Mouse (Mus musculus) midbrain, postnatal 0 days (tissue): ENCODE results near the gene Nup93. TPM values are rescaled to one million over a fixed set of nuclear protein-coding genes. Genes with fewer than 3 reads are reported as not detected.

Experiments used
- ATAC-seq: fragments of 200-750 bp; cut with Nextera tagmentation; 2 replicates; pipeline ENCODE4 v1.8.0; 2017; ENCODE audit warnings: moderate number of reproducible peaks, mild to moderate bottlenecking, moderate TSS enrichment, moderate library complexity; ENCODE audit not compliant: low FRiP score
- DNase-seq: peaks from one replicate; pipeline ENCODE4 v3.0.0-alpha.2; 2015; ENCODE audit warnings: low spot score
- H3K27ac ChIP-seq: fragments of 300-500 bp; sonication (generic); 2 replicates; pipeline ENCODE4 v1.5.1; 2014; ENCODE audit warnings: low read depth, mild to moderate bottlenecking, low read length, mixed read lengths
- H3K27me3 ChIP-seq: fragments of 300-500 bp; sonication (generic); 2 replicates; pipeline ENCODE4 v1.6.1; 2014; ENCODE audit warnings: low read length, control low read depth, mixed read lengths; ENCODE audit not compliant: insufficient read depth
- H3K36me3 ChIP-seq: fragments of 300-500 bp; sonication (generic); 2 replicates; pipeline ENCODE4 v1.6.1; 2014; ENCODE audit warnings: low read length, control low read depth, mixed read lengths; ENCODE audit not compliant: insufficient read depth
- H3K4me1 ChIP-seq: fragments of 300-500 bp; sonication (generic); 2 replicates; pipeline ENCODE4 v1.6.1; 2014; ENCODE audit warnings: mild to moderate bottlenecking, control low read depth, antibody characterized with exemption, low read length, mixed read lengths; ENCODE audit not compliant: insufficient read depth
- H3K4me2 ChIP-seq: fragments of 300-500 bp; sonication (generic); 2 replicates; pipeline ENCODE4 v1.6.1; 2014; ENCODE audit warnings: low read depth, mild to moderate bottlenecking, low read length, mixed read lengths; ENCODE audit not compliant: poor library complexity, severe bottlenecking
- H3K4me3 ChIP-seq: fragments of 300-500 bp; sonication (generic); 2 replicates; pipeline ENCODE4 v1.5.1; 2014; ENCODE audit warnings: low read depth, mild to moderate bottlenecking, low read length, moderate library complexity
- H3K9ac ChIP-seq: fragments of 300-500 bp; sonication (generic); replicated peaks from 2 replicates; pipeline ENCODE4 v1.6.1; 2014; ENCODE audit warnings: mild to moderate bottlenecking, low read length, moderate library complexity, mixed read lengths; ENCODE audit not compliant: poor library complexity, severe bottlenecking
- H3K9me3 ChIP-seq: fragments of 300-500 bp; sonication (generic); 2 replicates; pipeline ENCODE4 v1.6.1; 2016; ENCODE audit warnings: low read length, control low read depth
- CTCF ChIP-seq: IDR thresholded peaks from 2 replicates; pipeline ENCODE4 v1.5.1; 2016; ENCODE audit warnings: antibody characterized with exemption, mild to moderate bottlenecking
- WGBS: fragments of 180-500 bp; shearing (Covaris S2); extraction: QIAGEN DNeasy Blood & Tissue Kit; methylation state at CpG from one replicate; pipeline ENCODE4 v1.1.7; 2014; 5-methylcytosine and 5-hydroxymethylcytosine counted together
- microRNA counts: library from miRNA; unstranded; fragments of <30 nt; microRNA quantifications from one replicate; lab custom pipeline; 2015
- microRNA-seq: library from miRNA; unstranded; fragments of <30 nt; microRNA quantifications from one replicate; pipeline ENCODE4, GENCODE M21; 2016; ENCODE audit warnings: borderline number of aligned reads
- polyA plus RNA-seq: library from polyadenylated mRNA; unstranded; fragments of >200 nt; fragmentation: Nextera tagmentation; extraction: Ambion mirVana; gene quantifications from 2 replicates; pipeline ENCODE4 v1.2.1, GENCODE M21; 2015
- total RNA-seq: library from RNA; depleted of rRNA; stranded (reverse); fragments of >200 nt; gene quantifications from 2 replicates; pipeline ENCODE4 v1.2.3, GENCODE M21; 2014; rRNA removed

Nup93 gene
- total and polyA plus RNA-seq, 2 experiments from 2014 or later = 39.9 to 65.3 TPM

DNA sequence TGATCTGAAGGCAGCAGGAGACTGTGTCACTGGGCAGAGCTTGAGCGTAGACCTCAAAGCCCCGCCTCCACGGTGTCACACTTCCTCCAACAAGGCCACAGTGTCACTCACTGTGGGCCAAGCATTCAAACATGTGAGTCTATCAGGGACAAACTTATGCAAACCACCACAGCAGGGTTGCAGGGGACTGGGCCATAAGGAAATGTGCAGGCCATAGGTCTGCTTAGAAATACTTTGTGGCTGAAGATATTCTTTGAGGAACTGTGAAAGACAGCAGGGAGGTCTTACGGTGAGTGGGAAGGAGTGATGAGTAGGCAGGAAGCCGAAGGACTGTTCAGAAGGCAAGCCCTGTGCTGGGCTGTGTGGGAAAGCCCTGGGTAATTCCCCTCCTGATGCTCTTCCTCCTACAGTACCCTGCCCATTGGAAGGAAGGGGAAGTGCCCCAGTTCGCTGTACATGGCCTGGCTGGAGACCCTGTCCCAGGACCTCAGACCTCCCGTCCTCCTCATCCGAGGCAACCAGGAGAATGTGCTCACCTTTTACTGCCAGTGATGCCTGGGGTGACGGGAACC is 151.1 kb downstream of the Nup93 start:
- WGBS = 91% methylated on average over 9 of the region's 9 CpGs
- ATAC-seq = no peak

More for the DNA sequence above, 151.1 kb downstream of the Nup93 start:
- TF ChIP-seq CTCF = no peak
- H3K4me3 ChIP-seq = no peak overlapping the region
- no peaks in the 10 kb centered on the region for H3K9me3 ChIP-seq
- no peak for DNase-seq
- no peaks in the 10 kb centered on the region for H3K27me3 ChIP-seq
- H3K36me3 ChIP-seq = no peaks in the 10 kb centered on the region
- H3K4me2 ChIP-seq = no peak overlapping the region
- H3K27ac ChIP-seq = no peak overlapping the region
- H3K9ac ChIP-seq = no peak overlapping the region
- no peaks in the 10 kb centered on the region for H3K4me1 ChIP-seq

MicroRNA genes within 50 kb of the gene (microRNA counts, 519-probe panel; counts per million panel counts)
- 4,849 counts per million, percentile 89 among the panel's probes with 10 or more counts for microRNA mmu-miR-138 (lab: Ali Mortazavi, UCI)

Small RNA genes lying within 50 kb of the gene (microRNA-seq; reads per million reads assigned to microRNA genes)
- gene Mir138-2 = 1,086 reads per million, percentile 75 among the genes with 10 or more reads in this experiment

Other genes starting within 250 kb of the Nup93 start
- gene Amfr, start 201.7 kb upstream of the Nup93 start, total RNA-seq = 214 and 227 TPM in 2 replicates
- gene Amfr, start 201.7 kb upstream of the Nup93 start, polyA plus RNA-seq = 80.4 and 84.8 TPM in 2 replicates
- gene Nudt21, start 177.5 kb upstream of the Nup93 start, total RNA-seq = 61.5 and 82.5 TPM in 2 replicates
- 90.1 and 92.3 TPM in 2 replicates for gene Nudt21, start 177.5 kb upstream of the Nup93 start, polyA plus RNA-seq
- 17.3 and 20.1 TPM in 2 replicates for gene Ogfod1, start 177.4 kb upstream of the Nup93 start, total RNA-seq
- 7.8 and 8.9 TPM in 2 replicates for gene Ogfod1, start 177.4 kb upstream of the Nup93 start, polyA plus RNA-seq
- 20.7 and 27.6 TPM in 2 replicates for gene Bbs2, start 115.6 kb upstream of the Nup93 start, total RNA-seq
- gene Bbs2, start 115.6 kb upstream of the Nup93 start, polyA plus RNA-seq = 16.2 and 17.5 TPM in 2 replicates
- gene Mt4, start 77.4 kb upstream of the Nup93 start, total RNA-seq = not detected in 2 replicates
- not detected in 2 replicates for gene Mt4, start 77.4 kb upstream of the Nup93 start, polyA plus RNA-seq
- gene Mt3, start 62.0 kb upstream of the Nup93 start, total RNA-seq = 571 and 599 TPM in 2 replicates
- 314 and 354 TPM in 2 replicates for gene Mt3, start 62.0 kb upstream of the Nup93 start, polyA plus RNA-seq
- gene Mt2, start 41.9 kb upstream of the Nup93 start, total RNA-seq = 57.7 and 131 TPM in 2 replicates
- gene Mt2, start 41.9 kb upstream of the Nup93 start, polyA plus RNA-seq = 92.3 and 101 TPM in 2 replicates
- gene Mt1, start 35.5 kb upstream of the Nup93 start, total RNA-seq = 460 and 504 TPM in 2 replicates
- gene Mt1, start 35.5 kb upstream of the Nup93 start, polyA plus RNA-seq = 387 and 420 TPM in 2 replicates
- gene Slc12a3, start 114.6 kb downstream of the Nup93 start, total RNA-seq = not detected in 2 replicates
- 0.05 and 0.17 TPM in 2 replicates for gene Slc12a3, start 114.6 kb downstream of the Nup93 start, polyA plus RNA-seq
- gene Herpud1, start 171.9 kb downstream of the Nup93 start, total RNA-seq = 86.1 and 87.1 TPM in 2 replicates
- gene Herpud1, start 171.9 kb downstream of the Nup93 start, polyA plus RNA-seq = 71.0 and 80.4 TPM in 2 replicates
- 0.22 and 1.7 TPM in 2 replicates for gene Nlrc5, start 219.8 kb downstream of the Nup93 start, total RNA-seq
- gene Nlrc5, start 219.8 kb downstream of the Nup93 start, polyA plus RNA-seq = 0.56 and 0.63 TPM in 2 replicates